ENCODE assay signal across 8 mouse cellular contexts in the genomic region with DNA sequence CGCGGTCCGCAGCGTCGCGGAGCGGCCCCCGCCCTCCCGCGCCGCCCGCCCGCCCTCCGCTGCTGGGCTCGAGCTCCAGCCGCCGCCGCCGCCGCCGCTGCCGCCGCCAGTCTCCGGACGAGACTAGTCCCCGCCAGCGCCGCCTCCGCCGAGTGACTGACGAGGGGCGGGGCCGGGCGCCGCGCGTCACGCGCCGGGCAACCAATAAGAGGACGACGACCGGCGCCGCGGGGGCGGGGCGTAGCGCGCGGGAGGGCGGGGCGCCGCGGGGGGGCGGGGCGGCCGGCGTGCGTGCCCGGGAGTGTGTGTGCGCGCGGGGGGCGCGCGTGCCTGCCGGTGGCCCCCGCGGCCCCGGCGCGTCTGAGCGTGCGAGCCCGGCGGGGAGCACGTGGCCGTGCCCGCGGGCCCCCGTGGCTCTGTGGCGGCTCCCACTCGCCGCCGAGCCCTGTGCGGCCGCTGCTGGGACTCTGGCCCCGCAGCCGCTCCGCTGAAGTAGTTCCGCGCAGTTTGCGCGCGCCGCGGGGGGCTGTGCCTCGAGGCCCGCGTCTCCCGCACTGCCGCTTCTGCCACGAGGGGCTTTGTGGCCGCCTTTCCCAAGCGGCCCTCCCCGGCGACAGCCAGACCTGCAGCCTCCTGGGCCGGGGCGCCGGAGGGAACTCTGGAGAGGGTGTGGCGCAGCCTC. TPM values are rescaled to one million over a fixed set of nuclear protein-coding genes. Genes with fewer than 3 reads are reported as not detected.
DNase-seq lines count a peak whose midpoint lies in the region; ATAC-seq and TF ChIP-seq lines count a peak whose summit lies in the region.

A gene (minus strand): TSS at position 152 of the 682 bp plus-strand sequence.

- intact Hi-C loops in heart, postnatal 36 days (cut with DNase I), result loop anchor here (2.0 to 5.0 kb wide), 4 partner anchors 125 to 485 kb away; no protein-coding TSS in a partner anchor

- DNase-seq in MEL (ENCODE audit: low read depth, low spot score), result peak; percentile 81
- DNase-seq in cerebellum, adult 2 months, result peak; percentile 93 to 95
- DNase-seq in forebrain, postnatal 0 days, result peak; percentile 96
- DNase-seq in heart, postnatal 36 days, result peak; percentile 94
- peak; percentile 92 to 95 for DNase-seq in layer of hippocampus, adult 2 months (ENCODE audit: low spot score in 2 of 2)
- DNase-seq in lung, adult 2 months, result peak; percentile 88
- peak; percentile 97 for DNase-seq in testis, postnatal 10 days (ENCODE audit: low spot score)

- 0 out of 4 replicates have a peak, but pooled peaks of 1 of the 2 experiments have one; percentile 24 for TF ChIP-seq POLR2A in MEL (IDR thresholded peaks at IDR 0.05; ENCODE audit: control insufficient read depth in 1 of 2, insufficient read depth in 1 of 2, low read depth in 1 of 2, low read length in 2 of 2, poor library complexity in 1 of 2)
- TF ChIP-seq POLR2A in cerebellum, adult 2 months (IDR thresholded peaks at IDR 0.05; ENCODE audit: borderline replicate concordance, insufficient read depth, low read length), result no peak
- no peak for TF ChIP-seq POLR2A in lung, adult 2 months (IDR thresholded peaks at IDR 0.05; ENCODE audit: borderline replicate concordance, extremely low read depth, low read depth, low read length)

- H3K9me3 ChIP-seq in MEL (replicated peaks; ENCODE audit: insufficient read depth, low read length), result no peaks in the 10 kb centered on the region
- no peaks in the 10 kb centered on the region for H3K9me3 ChIP-seq in forebrain, postnatal 0 days (ENCODE audit: low read length)
- no peaks in the 10 kb centered on the region for H3K9me3 ChIP-seq in neural tube, embryonic 15.5 days (replicated peaks)

- H3K27ac ChIP-seq in MEL (ENCODE audit: control insufficient read depth, low read depth, low read length), result peak within 1 kb of the TSS; percentile 95
- H3K27ac ChIP-seq in cerebellum, adult 2 months (ENCODE audit: insufficient read depth, low read length), result peak within 1 kb of the TSS; percentile 89
- peak within 1 kb of the TSS; percentile 96 for H3K27ac ChIP-seq in forebrain, postnatal 0 days (ENCODE audit: low read depth, low read length)
- peak within 1 kb of the TSS; percentile 96 for H3K27ac ChIP-seq in layer of hippocampus, adult 2 months
- H3K27ac ChIP-seq in neural tube, embryonic 15.5 days (replicated peaks), result peak within 1 kb of the TSS; percentile 97

- TF ChIP-seq EP300 in MEL (IDR thresholded peaks at IDR 0.05; ENCODE audit: low read depth in 1 of 2, low read length in 2 of 2), result no peak

- WGBS in cerebellum, adult 2 months, result 1% methylated on average over 61 of the region's 112 CpGs
- WGBS in forebrain, postnatal 0 days, result under 1% methylated on average over 64 of the region's 112 CpGs
- 2% methylated on average over 75 of the region's 112 CpGs for WGBS in lung, adult 2 months
- WGBS in neural tube, embryonic 15.5 days, result under 1% methylated on average over 62 of the region's 112 CpGs

- peak within 1 kb of the TSS; percentile 82 for H3K9ac ChIP-seq in MEL (ENCODE audit: control insufficient read depth, low read depth, low read length, poor library complexity, severe bottlenecking)
- H3K9ac ChIP-seq in forebrain, postnatal 0 days, result peak within 1 kb of the TSS; percentile 84
- peak within 1 kb of the TSS; percentile 92 for H3K9ac ChIP-seq in neural tube, embryonic 15.5 days (replicated peaks)

- H3K4me2 ChIP-seq in forebrain, postnatal 0 days (ENCODE audit: low read depth), result peak within 1 kb of the TSS; percentile 78
- H3K4me2 ChIP-seq in neural tube, embryonic 15.5 days, result peak within 1 kb of the TSS; percentile 99

- peak; percentile 95 for ATAC-seq in forebrain, postnatal 0 days
- peak; percentile 97 for ATAC-seq in neural tube, embryonic 15.5 days (ENCODE audit: low FRiP score)

- no peak for TF ChIP-seq RAD21 in MEL (IDR thresholded peaks at IDR 0.05; ENCODE audit: low read depth, low read length)

- no peaks in the 10 kb centered on the region for H3K27me3 ChIP-seq in MEL (ENCODE audit: control insufficient read depth in 1 of 2, insufficient read depth in 2 of 2, low read length in 2 of 2)
- no peaks in the 10 kb centered on the region for H3K27me3 ChIP-seq in cerebellum, adult 2 months (ENCODE audit: control insufficient read depth, insufficient read depth, low read length)
- H3K27me3 ChIP-seq in forebrain, postnatal 0 days (ENCODE audit: insufficient read depth, low read length), result no peaks in the 10 kb centered on the region
- peaks cover 14% of the 10 kb centered on the region for H3K27me3 ChIP-seq in neural tube, embryonic 15.5 days (replicated peaks)

- peak within 1 kb of the TSS; percentile 69 to 87 for H3K4me3 ChIP-seq in MEL (ENCODE audit: control insufficient read depth in 1 of 2, insufficient read depth in 1 of 2, low read depth in 2 of 2, low read length in 2 of 2)
- H3K4me3 ChIP-seq in cerebellum, adult 2 months (replicated peaks; ENCODE audit: insufficient read depth, low read depth, low read length), result peak within 1 kb of the TSS; percentile 96
- H3K4me3 ChIP-seq in forebrain, postnatal 0 days (ENCODE audit: low read depth, low read length), result peak within 1 kb of the TSS; percentile 69
- H3K4me3 ChIP-seq in layer of hippocampus, adult 2 months, result peak within 1 kb of the TSS; percentile 77
- peak within 1 kb of the TSS; percentile 69 for H3K4me3 ChIP-seq in lung, adult 2 months (replicated peaks; ENCODE audit: extremely low read depth, low read depth, low read length)
- peak within 1 kb of the TSS; percentile 70 for H3K4me3 ChIP-seq in neural tube, embryonic 15.5 days (replicated peaks)

- peaks cover 0 to 14% of the 10 kb centered on the region in 2 experiments; a peak in 2 of 4 replicates for H3K36me3 ChIP-seq in MEL (ENCODE audit: control insufficient read depth in 1 of 2, insufficient read depth in 2 of 2, low read length in 2 of 2)
- H3K36me3 ChIP-seq in forebrain, postnatal 0 days (ENCODE audit: insufficient read depth), result no peaks in the 10 kb centered on the region
- H3K36me3 ChIP-seq in neural tube, embryonic 15.5 days, result no peaks in the 10 kb centered on the region

- H3K79me2 ChIP-seq in MEL (ENCODE audit: control insufficient read depth, insufficient read depth, low read length, poor library complexity), result peaks cover 28% of the 10 kb centered on the region

- TF ChIP-seq CTCF in MEL (IDR thresholded peaks at IDR 0.05 in 2 of 3, conservative IDR thresholded peaks at IDR 0.05 in 1 of 3; ENCODE audit: control insufficient read depth in 1 of 3, insufficient read depth in 1 of 3, low read depth in 2 of 3, low read length in 3 of 3, poor library complexity in 1 of 3, severe bottlenecking in 1 of 3), result no peak
- TF ChIP-seq CTCF in cerebellum, adult 2 months (IDR thresholded peaks at IDR 0.05; ENCODE audit: borderline replicate concordance, insufficient read depth, low read depth, low read length), result no peak
- peak; percentile 32 for TF ChIP-seq CTCF in forebrain, postnatal 0 days (IDR thresholded peaks at IDR 0.05; ENCODE audit: low read depth)
- TF ChIP-seq CTCF in layer of hippocampus, adult 2 months (conservative IDR thresholded peaks at IDR 0.05), result peak; percentile 24
- no peak for TF ChIP-seq CTCF in lung, adult 2 months (IDR thresholded peaks at IDR 0.05; ENCODE audit: insufficient read depth, low read length)

- H3K4me1 ChIP-seq in MEL (ENCODE audit: control insufficient read depth in 1 of 2, insufficient read depth in 2 of 2, low read length in 2 of 2), result peaks cover 0 to 9% of the 10 kb centered on the region in 2 experiments; a peak in 2 of 4 replicates
- H3K4me1 ChIP-seq in cerebellum, adult 2 months (ENCODE audit: control insufficient read depth, insufficient read depth, low read length), result no peaks in the 10 kb centered on the region; the same call in 1 of the 2 replicates
- H3K4me1 ChIP-seq in forebrain, postnatal 0 days (ENCODE audit: insufficient read depth), result peaks cover 7% of the 10 kb centered on the region
- peaks cover 9% of the 10 kb centered on the region for H3K4me1 ChIP-seq in lung, adult 2 months (ENCODE audit: control insufficient read depth, insufficient read depth, low read length)
- H3K4me1 ChIP-seq in neural tube, embryonic 15.5 days, result peaks cover 29% of the 10 kb centered on the region

TF ChIP-seq in MEL, 35 proteins besides CTCF, POLR2A, EP300 and RAD21:
- TF ChIP-seq ETS1 (IDR thresholded peaks at IDR 0.05; ENCODE audit: low read depth, low read length), result no peak
- TF ChIP-seq ZNF384 (IDR thresholded peaks at IDR 0.05; ENCODE audit: low read depth, low read length), result no peak
- no peak for TF ChIP-seq HCFC1 (IDR thresholded peaks at IDR 0.05; ENCODE audit: low read depth, low read length)
- TF ChIP-seq MYC (IDR thresholded peaks at IDR 0.05; ENCODE audit: low read depth, low read length), result 0 out of 2 replicates have a peak, but pooled peaks have one; percentile 16
- peak; percentile 6; the same call in 1 of the 2 replicates for TF ChIP-seq NELFE (IDR thresholded peaks at IDR 0.05; ENCODE audit: low read depth, low read length)
- TF ChIP-seq TCF12 (IDR thresholded peaks at IDR 0.05; ENCODE audit: low read depth, low read length), result no peak
- no peak for TF ChIP-seq KAT2A (conservative IDR thresholded peaks at IDR 0.05; ENCODE audit: low read depth, low read length)
- TF ChIP-seq NRF1 (IDR thresholded peaks at IDR 0.05; ENCODE audit: insufficient read depth, low read depth, low read length, poor library complexity, severe bottlenecking), result 0 out of 2 replicates have a peak, but pooled peaks have one; percentile 3
- peak; percentile 67 for TF ChIP-seq MAX (IDR thresholded peaks at IDR 0.05; ENCODE audit: low read length)

RNA-seq across cellular contexts. Expression of the gene that starts here (rescaled TPM):
- total RNA-seq in MEL (2012; rRNA removed), result 0.08 and 0.16 TPM in 2 replicates
- 1 to 10 TPM in 1 of 2 experiments, not detected in 1; 3.8 TPM for polyA plus RNA-seq in MEL (2012; ENCODE audit: insufficient read depth in 1 of 2, insufficient read length in 2 of 2, low read depth in 1 of 2, low replicate concordance in 2 of 2, missing spikeins in 1 of 2)
- polyA plus RNA-seq in cerebellum, adult 2 months (2012; rRNA removed), result 30.0 and 31.7 TPM in 2 replicates
- 29.5 and 37.7 TPM in 2 replicates for total RNA-seq in forebrain, postnatal 0 days (2014; rRNA removed)
- polyA plus RNA-seq in forebrain, postnatal 0 days (2015; fragmentation: Nextera tagmentation; extraction: Ambion mirVana), result 20.7 and 24.7 TPM in 2 replicates
- total RNA-seq in heart, postnatal 36 days (2021), result 10 to 100 TPM; 11.4 to 14.9 TPM
- 10 to 100 TPM; 51.9 to 53.9 TPM for total RNA-seq in layer of hippocampus, adult 2 months (2021)
- 26.1 and 30.6 TPM in 2 replicates for polyA plus RNA-seq in lung, adult 2 months (2012; rRNA removed)
- 18.5 and 19.2 TPM in 2 replicates for polyA plus RNA-seq in neural tube, embryonic 15.5 days (2015; fragmentation: Nextera tagmentation; extraction: Ambion mirVana)

Comparison
In these comparisons a context has a peak if more than half of its experiments do, and no peak if none do; other contexts are left out.
1. Peak in every context shown above with its lines: DNase-seq, ATAC-seq, H3K4me3 ChIP-seq and H3K27ac ChIP-seq.
2. RNA of the gene that starts here (total RNA-seq): 51.9 to 53.9 TPM in layer of hippocampus, adult 2 months, 29.5 to 37.7 TPM in forebrain, postnatal 0 days and 11.4 to 14.9 TPM in heart, postnatal 36 days; 0.08 to 0.16 TPM in MEL; every median in the first group is over 10 times any median in the second.
3. CTCF ChIP-seq: peak in forebrain, postnatal 0 days (single experiment) and layer of hippocampus, adult 2 months (single experiment); none in MEL (0 of 3), cerebellum, adult 2 months (single experiment) and lung, adult 2 months (single experiment).